Mouse (Mus musculus) myocyte (in vitro differentiated cells): ENCODE data around the gene Npm3.

Source experiments
- E2F4 ChIP-seq: IDR thresholded peaks from one replicate; pipeline ENCODE4 v1.6.1; 2011; ENCODE audit warnings: mild to moderate bottlenecking, control low read depth, moderate library complexity; ENCODE audit not compliant: insufficient read depth
- MYOD1 ChIP-seq, 3 experiments: IDR thresholded peaks; one replicate each; pipeline ENCODE4 v1.6.1; 2011; ENCODE audit warnings: control low read depth in 2 of 3, low read depth in 2 of 3, mild to moderate bottlenecking in 2 of 3, moderate library complexity in 1 of 3; ENCODE audit not compliant: insufficient read length in 2 of 3, control insufficient read depth in 1 of 3
- POLR2A ChIP-seq: IDR thresholded peaks from one replicate; pipeline ENCODE4 v1.6.1; 2011; ENCODE audit warnings: low read depth, mild to moderate bottlenecking, control low read depth, moderate library complexity; ENCODE audit not compliant: insufficient read length
- POLR2AphosphoS2 ChIP-seq: IDR thresholded peaks from one replicate; pipeline ENCODE4 v1.6.1; 2011; ENCODE audit warnings: low read depth, control low read depth; ENCODE audit not compliant: insufficient read length
- TCF3 ChIP-seq: IDR thresholded peaks from one replicate; pipeline ENCODE4 v1.6.1; 2011; ENCODE audit warnings: low read depth, control low read depth; ENCODE audit not compliant: insufficient read length
- USF1 ChIP-seq: IDR thresholded peaks from one replicate; pipeline ENCODE4 v1.6.1; 2011; ENCODE audit warnings: low read depth, mild to moderate bottlenecking, control low read depth, moderate library complexity

DNA sequence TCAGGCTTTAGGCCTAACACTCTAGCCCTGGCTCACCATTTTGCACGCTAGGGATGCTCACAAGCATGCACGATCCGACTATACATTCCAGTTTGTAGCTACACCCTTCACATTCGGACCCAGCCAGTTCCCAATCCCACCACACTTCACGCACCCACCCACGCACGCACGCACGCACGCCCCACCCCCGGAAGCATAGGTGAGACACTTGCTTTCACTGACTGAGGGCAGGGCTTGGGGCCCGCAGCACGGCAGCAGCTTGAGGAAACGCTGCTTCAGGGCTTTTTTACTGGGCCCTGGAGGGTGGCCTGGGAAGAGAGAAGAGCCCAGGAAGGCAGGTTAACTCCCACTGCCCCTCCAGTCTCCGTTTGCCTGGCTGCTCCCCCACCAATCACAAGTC, 47.5 kb upstream of the Npm3 start:
- TF ChIP-seq MYOD1 (IDR thresholded peaks at IDR 0.05; ENCODE audit: control insufficient read depth in 1 of 3, insufficient read length in 2 of 3, low read depth in 2 of 3) (no peak), POLR2A (no peak), E2F4 (no peak), TCF3 (no peak), POLR2AphosphoS2 (no peak), USF1 (no peak)
